Mouse (Mus musculus): ENCODE results near the gene Sox2. TPM values are rescaled to one million over a fixed set of nuclear protein-coding genes. Genes with fewer than 3 reads are reported as not detected.
A peak's percentile ranks its signal among the peaks of the same experiment; 100 is the strongest.

The Sox2 gene
- polyA plus RNA-seq, 2 experiments, result 0.21 to 1.3 TPM

DNA sequence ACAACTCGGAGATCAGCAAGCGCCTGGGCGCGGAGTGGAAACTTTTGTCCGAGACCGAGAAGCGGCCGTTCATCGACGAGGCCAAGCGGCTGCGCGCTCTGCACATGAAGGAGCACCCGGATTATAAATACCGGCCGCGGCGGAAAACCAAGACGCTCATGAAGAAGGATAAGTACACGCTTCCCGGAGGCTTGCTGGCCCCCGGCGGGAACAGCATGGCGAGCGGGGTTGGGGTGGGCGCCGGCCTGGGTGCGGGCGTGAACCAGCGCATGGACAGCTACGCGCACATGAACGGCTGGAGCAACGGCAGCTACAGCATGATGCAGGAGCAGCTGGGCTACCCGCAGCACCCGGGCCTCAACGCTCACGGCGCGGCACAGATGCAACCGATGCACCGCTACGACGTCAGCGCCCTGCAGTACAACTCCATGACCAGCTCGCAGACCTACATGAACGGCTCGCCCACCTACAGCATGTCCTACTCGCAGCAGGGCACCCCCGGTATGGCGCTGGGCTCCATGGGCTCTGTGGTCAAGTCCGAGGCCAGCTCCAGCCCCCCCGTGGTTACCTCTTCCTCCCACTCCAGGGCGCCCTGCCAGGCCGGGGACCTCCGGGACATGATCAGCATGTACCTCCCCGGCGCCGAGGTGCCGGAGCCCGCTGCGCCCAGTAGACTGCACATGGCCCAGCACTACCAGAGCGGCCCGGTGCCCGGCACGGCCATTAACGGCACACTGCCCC, 586 bp downstream of the Sox2 start:
- peak overlapping the region; percentile 37 for H3K4me3 ChIP-seq (replicated peaks; ENCODE audit: low read length)
- DNase-seq (ENCODE audit: low spot score) (no peak), ATAC-seq (ENCODE audit: low FRiP score, low read depth) (0 out of 2 replicates have a peak, but pooled peaks have one; percentile 19)
- H3K36me3 ChIP-seq (ENCODE audit: control insufficient read depth, insufficient read depth, low read length), result no peaks in the 10 kb centered on the region
- peak overlapping the region; percentile 60 for H3K4me2 ChIP-seq (replicated peaks; ENCODE audit: low read depth, low read length, severe bottlenecking)
- H3K27me3 ChIP-seq (ENCODE audit: control insufficient read depth, insufficient read depth, low read length), result peaks cover 94% of the 10 kb centered on the region
- H3K9me3 ChIP-seq (ENCODE audit: control insufficient read depth, low read length), result no peaks in the 10 kb centered on the region
- no peak overlapping the region for H3K27ac ChIP-seq (replicated peaks; ENCODE audit: low read depth, low read length)
- WGBS, result under 1% methylated on average over 65 of the region's 67 CpGs
- TF ChIP-seq POLR2A (IDR thresholded peaks at IDR 0.05; ENCODE audit: borderline replicate concordance, extremely low read depth, insufficient read depth, insufficient read length), result no peak
- H3K4me1 ChIP-seq (ENCODE audit: control insufficient read depth, insufficient read depth, low read length), result peaks cover 8% of the 10 kb centered on the region
- H3K9ac ChIP-seq (ENCODE audit: low read depth, low read length, severe bottlenecking), result peak overlapping the region; percentile 21; the same call in 1 of the 2 replicates

DNA sequence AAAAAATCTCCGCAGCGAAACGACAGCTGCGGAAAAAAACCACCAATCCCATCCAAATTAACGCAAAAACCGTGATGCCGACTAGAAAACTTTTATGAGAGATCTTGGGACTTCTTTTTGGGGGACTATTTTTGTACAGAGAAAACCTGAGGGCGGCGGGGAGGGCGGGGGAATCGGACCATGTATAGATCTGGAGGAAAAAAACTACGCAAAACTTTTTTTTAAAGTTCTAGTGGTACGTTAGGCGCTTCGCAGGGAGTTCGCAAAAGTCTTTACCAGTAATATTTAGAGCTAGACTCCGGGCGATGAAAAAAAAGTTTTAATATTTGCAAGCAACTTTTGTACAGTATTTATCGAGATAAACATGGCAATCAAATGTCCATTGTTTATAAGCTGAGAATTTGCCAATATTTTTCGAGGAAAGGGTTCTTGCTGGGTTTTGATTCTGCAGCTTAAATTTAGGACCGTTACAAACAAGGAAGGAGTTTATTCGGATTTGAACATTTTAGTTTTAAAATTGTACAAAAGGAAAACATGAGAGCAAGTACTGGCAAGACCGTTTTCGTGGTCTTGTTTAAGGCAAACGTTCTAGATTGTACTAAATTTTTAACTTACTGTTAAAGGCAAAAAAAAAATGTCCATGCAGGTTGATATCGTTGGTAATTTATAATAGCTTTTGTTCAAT, 1.4 kb downstream of the Sox2 start:
- H3K27me3 ChIP-seq (ENCODE audit: control insufficient read depth, insufficient read depth, low read length), result peaks cover 95% of the 10 kb centered on the region
- WGBS, result 3% methylated on average over 26 of the region's 26 CpGs
- H3K9me3 ChIP-seq (ENCODE audit: control insufficient read depth, low read length), result no peaks in the 10 kb centered on the region
- H3K4me1 ChIP-seq (ENCODE audit: control insufficient read depth, insufficient read depth, low read length), result peaks cover 8% of the 10 kb centered on the region
- TF ChIP-seq POLR2A (IDR thresholded peaks at IDR 0.05; ENCODE audit: borderline replicate concordance, extremely low read depth, insufficient read depth, insufficient read length), result no peak
- no peak overlapping the region for H3K4me3 ChIP-seq (replicated peaks; ENCODE audit: low read length)
- DNase-seq (ENCODE audit: low spot score), result no peak
- ATAC-seq (ENCODE audit: low FRiP score, low read depth), result no peak
- no peaks in the 10 kb centered on the region for H3K36me3 ChIP-seq (ENCODE audit: control insufficient read depth, insufficient read depth, low read length)
- H3K27ac ChIP-seq (replicated peaks; ENCODE audit: low read depth, low read length), result no peak overlapping the region
- H3K4me2 ChIP-seq (replicated peaks; ENCODE audit: low read depth, low read length, severe bottlenecking), result no peak overlapping the region
- H3K9ac ChIP-seq (ENCODE audit: low read depth, low read length, severe bottlenecking), result no peak overlapping the region

DNA sequence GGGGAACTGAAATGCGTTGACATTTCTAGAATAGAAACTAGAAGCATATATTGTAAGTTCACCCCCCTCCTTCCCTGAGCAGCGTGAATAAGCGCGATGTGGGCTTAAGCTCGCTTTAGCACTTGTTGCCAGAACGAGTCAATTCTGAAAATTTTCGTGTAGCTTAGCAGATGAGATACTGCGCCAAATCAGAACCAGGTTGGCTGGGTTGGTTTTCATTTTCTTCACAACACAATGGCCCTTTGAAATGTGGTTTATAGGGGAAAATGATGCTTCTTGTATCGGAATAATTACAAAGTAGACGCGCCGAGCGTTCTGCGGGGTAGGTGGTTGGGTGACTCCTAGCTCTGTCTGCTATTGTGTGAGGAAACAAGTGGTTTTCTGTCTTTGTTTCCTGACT, 2.4 kb downstream of the Sox2 start:
- H3K4me1 ChIP-seq (ENCODE audit: control insufficient read depth, insufficient read depth, low read length), result peaks cover 8% of the 10 kb centered on the region
- no peak for DNase-seq (ENCODE audit: low spot score)
- H3K4me2 ChIP-seq (replicated peaks; ENCODE audit: low read depth, low read length, severe bottlenecking), result no peak overlapping the region
- no peak overlapping the region for H3K9ac ChIP-seq (ENCODE audit: low read depth, low read length, severe bottlenecking)
- ATAC-seq (ENCODE audit: low FRiP score, low read depth), result no peak
- no peak overlapping the region for H3K27ac ChIP-seq (replicated peaks; ENCODE audit: low read depth, low read length)
- H3K9me3 ChIP-seq (ENCODE audit: control insufficient read depth, low read length), result no peaks in the 10 kb centered on the region
- peaks cover 95% of the 10 kb centered on the region for H3K27me3 ChIP-seq (ENCODE audit: control insufficient read depth, insufficient read depth, low read length)
- no peak for TF ChIP-seq POLR2A (IDR thresholded peaks at IDR 0.05; ENCODE audit: borderline replicate concordance, extremely low read depth, insufficient read depth, insufficient read length)
- H3K36me3 ChIP-seq (ENCODE audit: control insufficient read depth, insufficient read depth, low read length), result no peaks in the 10 kb centered on the region
- H3K4me3 ChIP-seq (replicated peaks; ENCODE audit: low read length), result no peak overlapping the region
- WGBS, result under 1% methylated on average over 14 of the region's 14 CpGs

DNA sequence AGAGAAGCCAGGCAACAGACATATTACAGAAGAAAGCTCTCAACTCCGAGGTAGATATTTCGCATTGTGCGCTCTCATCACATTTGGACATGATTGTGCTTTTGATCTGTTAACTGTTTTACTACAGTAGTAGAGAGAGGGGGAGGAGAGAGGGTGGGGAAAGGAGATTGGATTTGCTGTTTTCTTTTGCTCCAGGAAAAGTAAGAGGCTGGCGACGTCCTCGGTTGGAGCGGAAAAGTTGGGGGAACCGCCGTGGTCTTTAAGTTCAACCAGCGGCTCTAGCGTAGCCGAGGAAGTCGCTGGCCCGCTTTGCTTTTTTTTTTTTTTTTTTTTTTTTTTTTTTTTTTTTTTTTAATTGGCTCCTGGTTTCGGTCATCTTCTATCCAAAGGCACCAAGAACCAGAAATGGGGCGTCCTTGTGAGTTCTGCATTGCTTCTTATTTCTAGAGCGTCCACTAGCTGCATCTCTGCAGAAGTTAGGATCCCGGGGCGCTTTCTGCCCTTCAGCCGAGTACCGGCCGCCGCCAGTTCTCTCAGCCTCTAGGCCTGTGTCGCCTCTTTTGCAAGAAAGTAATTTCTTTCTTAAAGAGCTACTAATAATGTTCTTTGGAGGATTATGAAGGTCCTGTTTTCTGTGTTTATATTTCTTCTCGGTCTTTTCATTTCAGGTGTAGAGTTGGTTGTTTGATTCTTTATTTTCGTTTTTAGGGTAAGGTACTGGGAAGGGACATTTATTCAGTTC, 3.2 kb downstream of the Sox2 start:
- under 1% methylated on average over 25 of the region's 26 CpGs for WGBS
- H3K27ac ChIP-seq (replicated peaks; ENCODE audit: low read depth, low read length), result no peak overlapping the region
- no peaks in the 10 kb centered on the region for H3K9me3 ChIP-seq (ENCODE audit: control insufficient read depth, low read length)
- H3K4me1 ChIP-seq (ENCODE audit: control insufficient read depth, insufficient read depth, low read length), result peaks cover 8% of the 10 kb centered on the region
- no peak overlapping the region for H3K9ac ChIP-seq (ENCODE audit: low read depth, low read length, severe bottlenecking)
- DNase-seq (ENCODE audit: low spot score), result no peak
- ATAC-seq (ENCODE audit: low FRiP score, low read depth), result no peak
- no peaks in the 10 kb centered on the region for H3K36me3 ChIP-seq (ENCODE audit: control insufficient read depth, insufficient read depth, low read length)
- no peak overlapping the region for H3K4me2 ChIP-seq (replicated peaks; ENCODE audit: low read depth, low read length, severe bottlenecking)
- TF ChIP-seq POLR2A (IDR thresholded peaks at IDR 0.05; ENCODE audit: borderline replicate concordance, extremely low read depth, insufficient read depth, insufficient read length), result no peak
- no peak overlapping the region for H3K4me3 ChIP-seq (replicated peaks; ENCODE audit: low read length)
- peaks cover 96% of the 10 kb centered on the region for H3K27me3 ChIP-seq (ENCODE audit: control insufficient read depth, insufficient read depth, low read length)

DNA sequence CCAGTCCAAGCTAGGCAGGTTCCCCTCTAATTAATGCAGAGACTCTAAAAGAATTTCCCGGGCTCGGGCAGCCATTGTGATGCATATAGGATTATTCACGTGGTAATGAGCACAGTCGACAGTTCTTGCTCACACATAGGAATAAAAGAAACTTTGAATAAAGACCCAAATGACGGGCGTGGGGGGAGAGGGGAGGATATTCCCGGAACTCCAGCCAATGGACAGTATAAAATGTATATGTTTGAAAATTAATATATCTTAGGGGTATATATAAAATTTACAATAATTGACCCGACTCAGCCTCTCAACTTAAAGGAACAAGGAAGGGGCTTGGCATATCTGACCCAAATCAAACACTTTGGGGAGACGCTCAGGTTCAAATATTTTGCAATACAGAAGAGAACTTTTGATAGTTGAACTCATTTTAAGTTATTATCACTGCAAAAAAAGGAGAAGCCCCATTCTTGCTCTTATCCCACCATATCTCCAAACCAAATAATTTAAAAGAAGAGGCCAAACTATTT, 3.8 kb downstream of the Sox2 start:
- WGBS, result 3% methylated on average over 9 of the region's 9 CpGs

More for the DNA sequence above, 3.8 kb downstream of the Sox2 start:
- no peak overlapping the region for H3K4me2 ChIP-seq (replicated peaks; ENCODE audit: low read depth, low read length, severe bottlenecking)
- no peak overlapping the region for H3K27ac ChIP-seq (replicated peaks; ENCODE audit: low read depth, low read length)
- DNase-seq (ENCODE audit: low spot score) (no peak), ATAC-seq (ENCODE audit: low FRiP score, low read depth) (no peak)
- H3K9me3 ChIP-seq (ENCODE audit: control insufficient read depth, low read length), result no peaks in the 10 kb centered on the region
- peaks cover 96% of the 10 kb centered on the region for H3K27me3 ChIP-seq (ENCODE audit: control insufficient read depth, insufficient read depth, low read length)
- no peak overlapping the region for H3K9ac ChIP-seq (ENCODE audit: low read depth, low read length, severe bottlenecking)
- peaks cover 8% of the 10 kb centered on the region; the same call in 1 of the 2 replicates for H3K4me1 ChIP-seq (ENCODE audit: control insufficient read depth, insufficient read depth, low read length)
- H3K4me3 ChIP-seq (replicated peaks; ENCODE audit: low read length), result no peak overlapping the region
- TF ChIP-seq POLR2A (IDR thresholded peaks at IDR 0.05; ENCODE audit: borderline replicate concordance, extremely low read depth, insufficient read depth, insufficient read length), result no peak
- H3K36me3 ChIP-seq (ENCODE audit: control insufficient read depth, insufficient read depth, low read length), result no peaks in the 10 kb centered on the region
